Comparison of ENCODE assay signal across 28 mouse cellular contexts in the genomic region with DNA sequence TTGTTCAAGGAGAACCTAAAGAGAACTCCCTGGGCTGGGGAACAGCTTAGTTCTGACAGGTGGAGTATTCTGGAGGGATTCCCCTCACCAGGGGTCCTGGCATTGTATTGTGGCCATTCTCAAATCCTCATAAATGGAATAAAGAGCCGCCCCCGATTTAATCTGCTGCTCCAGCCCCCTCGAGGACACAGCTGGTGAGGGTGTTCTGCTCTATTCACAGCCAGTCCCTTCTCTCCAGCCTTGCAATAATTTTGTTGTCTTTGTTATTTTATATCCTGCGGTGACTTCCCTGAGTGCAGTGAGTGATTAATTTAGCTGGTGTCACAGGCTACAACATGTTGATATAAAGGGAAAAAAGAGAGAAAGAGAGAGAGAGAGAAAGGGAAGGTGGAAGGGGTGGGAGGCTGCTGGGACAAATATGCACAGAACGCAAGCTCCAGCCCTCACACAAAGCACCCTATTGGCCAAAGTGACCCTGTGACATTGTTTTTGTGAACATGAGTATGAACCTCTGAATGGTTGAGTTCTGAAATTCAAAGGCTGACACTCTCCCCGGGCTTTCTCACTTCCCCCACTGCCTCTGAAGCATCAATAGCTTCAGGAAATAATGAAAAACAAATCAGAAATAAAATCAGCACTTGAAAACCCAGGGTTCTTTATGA.
DNase-seq lines count a peak whose midpoint lies in the region; ATAC-seq and TF ChIP-seq lines count a peak whose summit lies in the region.
"Had no signal": no experiment of that assay in that cellular context is flagged by ENCODE, and none has a peak within 500 bp of the region (broad histone marks: within the 10 kb centered on the region; RNA-seq: fewer than 3 reads in every experiment).

No protein-coding gene starts in this region.

- no peak for TF ChIP-seq CTCF in hindbrain, postnatal 0 days (IDR thresholded peaks at IDR 0.05; ENCODE audit: low read depth)

- H3K27ac ChIP-seq in hindbrain, embryonic 12.5 days: no peak overlapping the region
- H3K27ac ChIP-seq in hindbrain, postnatal 0 days: no peak overlapping the region
- no peak overlapping the region; the same call in 1 of the 2 replicates for H3K27ac ChIP-seq in midbrain, embryonic 11.5 days (ENCODE audit: low read depth, low read length)
- no peak overlapping the region for H3K27ac ChIP-seq in midbrain, embryonic 15.5 days
- H3K27ac ChIP-seq in hindbrain, embryonic 14.5 days: no peak overlapping the region
- H3K27ac ChIP-seq: embryonic facial prominence, embryonic 12.5 days; heart, embryonic 13.5 days; limb, embryonic 15.5 days; liver, embryonic 14.5 days; neural tube, embryonic 15.5 days had no signal

- no peaks in the 10 kb centered on the region for H3K36me3 ChIP-seq in hindbrain, embryonic 12.5 days
- H3K36me3 ChIP-seq in hindbrain, postnatal 0 days (ENCODE audit: insufficient read depth, low read length): no peaks in the 10 kb centered on the region
- H3K36me3 ChIP-seq in midbrain, embryonic 11.5 days (ENCODE audit: control insufficient read depth, insufficient read depth, low read length): no peaks in the 10 kb centered on the region
- no peaks in the 10 kb centered on the region for H3K36me3 ChIP-seq in midbrain, embryonic 15.5 days (replicated peaks)
- H3K36me3 ChIP-seq in hindbrain, embryonic 14.5 days (replicated peaks; ENCODE audit: control insufficient read depth, insufficient read depth): no peaks in the 10 kb centered on the region
- H3K36me3 ChIP-seq: embryonic facial prominence, embryonic 12.5 days; heart, embryonic 13.5 days; limb, embryonic 15.5 days; neural tube, embryonic 15.5 days had no signal

- no peak overlapping the region for H3K4me3 ChIP-seq in hindbrain, embryonic 12.5 days
- H3K4me3 ChIP-seq in hindbrain, postnatal 0 days (ENCODE audit: low read length): no peak overlapping the region
- H3K4me3 ChIP-seq in midbrain, embryonic 11.5 days (ENCODE audit: low read depth, low read length): no peak overlapping the region
- H3K4me3 ChIP-seq in midbrain, embryonic 15.5 days: no peak overlapping the region
- no peak overlapping the region for H3K4me3 ChIP-seq in hindbrain, embryonic 14.5 days (replicated peaks; ENCODE audit: low read length)
- H3K4me3 ChIP-seq: embryonic facial prominence, embryonic 12.5 days; heart, embryonic 13.5 days; limb, embryonic 15.5 days; megakaryocyte, embryonic 14.5 days; myocyte; neural tube, embryonic 15.5 days had no signal

- no peaks in the 10 kb centered on the region for H3K9me3 ChIP-seq in hindbrain, embryonic 12.5 days (replicated peaks)
- H3K9me3 ChIP-seq in hindbrain, postnatal 0 days (ENCODE audit: low read length): no peaks in the 10 kb centered on the region
- H3K9me3 ChIP-seq in midbrain, embryonic 11.5 days (ENCODE audit: control insufficient read depth, low read length): no peaks in the 10 kb centered on the region
- H3K9me3 ChIP-seq in midbrain, embryonic 15.5 days: no peaks in the 10 kb centered on the region
- no peaks in the 10 kb centered on the region for H3K9me3 ChIP-seq in hindbrain, embryonic 14.5 days (ENCODE audit: control insufficient read depth, low read length)
- H3K9me3 ChIP-seq: embryonic facial prominence, embryonic 12.5 days; heart, embryonic 13.5 days; limb, embryonic 15.5 days; megakaryocyte, embryonic 14.5 days; neural tube, embryonic 15.5 days had no signal

- DNase-seq in embryo, embryonic 10.5 days (ENCODE audit: low spot score): peak; percentile 28
- DNase-seq in embryo, embryonic 10 days (ENCODE audit: low spot score): no peak
- DNase-seq in hindbrain, postnatal 0 days (ENCODE audit: low spot score): no peak
- peak; percentile 74 for DNase-seq in midbrain, embryonic 11.5 days (ENCODE audit: low spot score, missing footprints)
- DNase-seq in hindbrain, embryonic 14.5 days (ENCODE audit: low spot score): no peak
- DNase-seq in adrenal gland, postnatal 10 days: no peak
- DNase-seq: adrenal gland, postnatal 14 days; cerebellum, adult 9-10 months; forebrain, postnatal 0 days; gastrocnemius, postnatal 25 days; heart, adult 18-20 months; heart, postnatal 14 days; kidney, postnatal 4 days; layer of hippocampus, adult 9-11 months; left cerebral cortex, postnatal 4 days; lung, embryonic 14.5 days; thymus, adult 18-20 months; thymus, postnatal 36 days had no signal

- H3K4me2 ChIP-seq in hindbrain, embryonic 12.5 days (replicated peaks): no peak overlapping the region
- H3K4me2 ChIP-seq in hindbrain, postnatal 0 days (ENCODE audit: low read depth, low read length): no peak overlapping the region
- no peak overlapping the region for H3K4me2 ChIP-seq in midbrain, embryonic 11.5 days
- no peak overlapping the region for H3K4me2 ChIP-seq in midbrain, embryonic 15.5 days
- H3K4me2 ChIP-seq in hindbrain, embryonic 14.5 days (replicated peaks): no peak overlapping the region
- H3K4me2 ChIP-seq: embryonic facial prominence, embryonic 12.5 days; heart, embryonic 13.5 days; limb, embryonic 15.5 days; lung, embryonic 14.5 days; neural tube, embryonic 15.5 days had no signal

- H3K27me3 ChIP-seq in hindbrain, embryonic 12.5 days: no peaks in the 10 kb centered on the region
- no peaks in the 10 kb centered on the region for H3K27me3 ChIP-seq in hindbrain, postnatal 0 days (ENCODE audit: insufficient read depth, low read length)
- H3K27me3 ChIP-seq in midbrain, embryonic 11.5 days (ENCODE audit: control insufficient read depth, insufficient read depth, low read length): no peaks in the 10 kb centered on the region
- H3K27me3 ChIP-seq in midbrain, embryonic 15.5 days (replicated peaks): no peaks in the 10 kb centered on the region
- H3K27me3 ChIP-seq in hindbrain, embryonic 14.5 days (ENCODE audit: control insufficient read depth, insufficient read depth, low read length): no peaks in the 10 kb centered on the region
- H3K27me3 ChIP-seq: embryonic facial prominence, embryonic 12.5 days; heart, embryonic 13.5 days; limb, embryonic 15.5 days; megakaryocyte, embryonic 14.5 days; neural tube, embryonic 15.5 days had no signal

- ATAC-seq in hindbrain, embryonic 12.5 days (ENCODE audit: low FRiP score): peak; percentile 50; the same call in 1 of the 2 replicates
- ATAC-seq in hindbrain, postnatal 0 days: no peak
- peak; percentile 82 for ATAC-seq in midbrain, embryonic 11.5 days (ENCODE audit: low FRiP score)
- no peak for ATAC-seq in midbrain, embryonic 15.5 days (replicated peaks)
- peak; percentile 46; the same call in 1 of the 2 replicates for ATAC-seq in hindbrain, embryonic 14.5 days (ENCODE audit: low FRiP score)
- ATAC-seq: forebrain, postnatal 0 days; intestine, postnatal 0 days had no signal

- H3K9ac ChIP-seq in hindbrain, embryonic 12.5 days: no peak overlapping the region
- no peak overlapping the region for H3K9ac ChIP-seq in hindbrain, postnatal 0 days (replicated peaks; ENCODE audit: low read length)
- H3K9ac ChIP-seq in midbrain, embryonic 11.5 days (ENCODE audit: low read length): no peak overlapping the region
- no peak overlapping the region for H3K9ac ChIP-seq in midbrain, embryonic 15.5 days
- H3K9ac ChIP-seq in hindbrain, embryonic 14.5 days: no peak overlapping the region
- H3K9ac ChIP-seq: embryonic facial prominence, embryonic 12.5 days; forebrain, postnatal 0 days; heart, embryonic 13.5 days; limb, embryonic 15.5 days; liver, embryonic 14.5 days; lung, embryonic 14.5 days; neural tube, embryonic 15.5 days had no signal

- 19% methylated on average over 6 of the region's 6 CpGs for WGBS in hindbrain, embryonic 12.5 days
- 7% methylated on average over 6 of the region's 6 CpGs for WGBS in hindbrain, postnatal 0 days
- WGBS in midbrain, embryonic 11.5 days: 10% methylated on average over 6 of the region's 6 CpGs
- WGBS in midbrain, embryonic 15.5 days: 13% methylated on average over 6 of the region's 6 CpGs
- WGBS in hindbrain, embryonic 14.5 days: 8% methylated on average over 6 of the region's 6 CpGs

- peaks cover 4% of the 10 kb centered on the region; the same call in 1 of the 2 replicates for H3K4me1 ChIP-seq in hindbrain, embryonic 12.5 days
- no peaks in the 10 kb centered on the region for H3K4me1 ChIP-seq in hindbrain, postnatal 0 days (ENCODE audit: insufficient read depth, low read length)
- no peaks in the 10 kb centered on the region for H3K4me1 ChIP-seq in midbrain, embryonic 11.5 days (ENCODE audit: control insufficient read depth, insufficient read depth, low read length)
- H3K4me1 ChIP-seq in midbrain, embryonic 15.5 days: peaks cover 3% of the 10 kb centered on the region; the same call in 1 of the 2 replicates
- H3K4me1 ChIP-seq in hindbrain, embryonic 14.5 days (replicated peaks; ENCODE audit: control insufficient read depth, insufficient read depth, low read length): peaks cover 5% of the 10 kb centered on the region; the same call in 1 of the 2 replicates
- H3K4me1 ChIP-seq: embryonic facial prominence, embryonic 12.5 days; limb, embryonic 15.5 days had no signal

Comparison
In these comparisons a context has a peak if more than half of its experiments do, and no peak if none do; other contexts are left out.
1. DNase-seq: peak in embryo, embryonic 10.5 days (single experiment) and midbrain, embryonic 11.5 days (single experiment); none in embryo, embryonic 10 days (single experiment), hindbrain, postnatal 0 days (single experiment), hindbrain, embryonic 14.5 days (single experiment) and adrenal gland, postnatal 10 days (single experiment).
2. ATAC-seq: peak in hindbrain, embryonic 12.5 days (single experiment), midbrain, embryonic 11.5 days (single experiment) and hindbrain, embryonic 14.5 days (single experiment); none in hindbrain, postnatal 0 days (single experiment) and midbrain, embryonic 15.5 days (single experiment).